Mouse (Mus musculus): ENCODE data around the gene Uba6. TPM values are rescaled to one million over a fixed set of nuclear protein-coding genes. Genes with fewer than 3 reads are reported as not detected.

The Uba6 gene
- polyA plus RNA-seq, 1 experiment from 2014 or later = 14.3 TPM

DNA sequence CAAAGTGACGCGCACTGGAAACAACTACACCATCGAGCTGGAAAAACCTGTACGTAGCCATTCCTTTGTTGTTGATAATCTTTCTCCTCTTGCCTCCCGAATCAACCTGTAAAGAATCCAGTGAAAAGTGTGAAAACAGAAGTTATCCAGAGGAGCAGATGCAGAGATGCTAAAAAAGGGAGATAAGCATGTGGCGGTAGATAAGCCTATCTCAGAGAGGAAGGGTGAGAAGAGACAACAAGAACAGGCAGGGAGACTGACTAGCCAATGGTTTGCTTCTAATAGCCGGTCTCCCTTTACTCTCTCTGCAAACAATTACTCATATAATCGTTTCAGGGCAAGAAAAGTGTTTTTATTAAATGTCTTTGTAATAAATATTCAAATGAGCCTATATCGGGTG is 77.8 kb downstream of the Uba6 start:
- H3K9ac ChIP-seq (ENCODE audit: low read depth, low read length) = no peak overlapping the region
- no peak overlapping the region for H3K4me3 ChIP-seq (ENCODE audit: low read depth, low read length)
- 0 out of 2 replicates have a peak, but pooled peaks cover 2% of the 10 kb centered on the region for H3K4me1 ChIP-seq (ENCODE audit: control insufficient read depth, insufficient read depth, low read length)
- H3K4me2 ChIP-seq = no peak overlapping the region
- H3K36me3 ChIP-seq (ENCODE audit: control insufficient read depth, insufficient read depth, low read length) = no peaks in the 10 kb centered on the region
- no peaks in the 10 kb centered on the region for H3K27me3 ChIP-seq (ENCODE audit: control insufficient read depth, insufficient read depth, low read length)
- WGBS (ENCODE audit: insufficient replicate concordance) = 33% methylated on average over 9 of the region's 9 CpGs
- no peak overlapping the region for H3K27ac ChIP-seq (ENCODE audit: low read depth, low read length)
- ATAC-seq (replicated peaks; ENCODE audit: insufficient number of reproducible peaks, low FRiP score, low TSS enrichment) = no peak
- H3K9me3 ChIP-seq (replicated peaks; ENCODE audit: control insufficient read depth, low read length) = no peaks in the 10 kb centered on the region

DNA sequence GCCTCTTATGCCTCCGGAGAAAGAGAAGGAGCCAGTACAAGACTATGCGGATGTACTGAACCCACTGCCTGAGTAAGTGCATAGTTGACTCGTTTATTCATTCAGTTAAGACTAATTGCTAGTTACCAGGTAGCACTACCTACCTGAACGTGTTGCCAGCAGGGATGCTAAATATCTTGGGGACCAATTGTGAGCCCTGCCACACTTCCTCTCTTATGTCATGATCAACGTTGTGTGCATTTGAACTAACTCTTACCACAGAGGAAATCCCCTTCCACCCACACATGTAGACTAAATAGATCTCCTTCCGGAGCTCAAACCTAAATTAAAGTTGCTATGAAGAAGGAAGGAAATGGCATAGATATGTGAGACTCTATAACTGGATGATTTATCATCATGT is 85.9 kb downstream of the Uba6 start:
- Histone ChIP-seq H3K9me3 (replicated peaks; ENCODE audit: control insufficient read depth, low read length) (no peaks in the 10 kb centered on the region), H3K4me2 (no peak overlapping the region), H3K4me1 (ENCODE audit: control insufficient read depth, insufficient read depth, low read length) (no peaks in the 10 kb centered on the region), H3K4me3 (ENCODE audit: low read depth, low read length) (no peak overlapping the region), H3K9ac (ENCODE audit: low read depth, low read length) (no peak overlapping the region), H3K36me3 (ENCODE audit: control insufficient read depth, insufficient read depth, low read length) (no peaks in the 10 kb centered on the region), H3K27ac (ENCODE audit: low read depth, low read length) (no peak overlapping the region), H3K27me3 (ENCODE audit: control insufficient read depth, insufficient read depth, low read length) (no peaks in the 10 kb centered on the region)
- no peak for ATAC-seq (replicated peaks; ENCODE audit: insufficient number of reproducible peaks, low FRiP score, low TSS enrichment)
- 70% methylated on average over 6 of the region's 6 CpGs for WGBS (ENCODE audit: insufficient replicate concordance)

DNA sequence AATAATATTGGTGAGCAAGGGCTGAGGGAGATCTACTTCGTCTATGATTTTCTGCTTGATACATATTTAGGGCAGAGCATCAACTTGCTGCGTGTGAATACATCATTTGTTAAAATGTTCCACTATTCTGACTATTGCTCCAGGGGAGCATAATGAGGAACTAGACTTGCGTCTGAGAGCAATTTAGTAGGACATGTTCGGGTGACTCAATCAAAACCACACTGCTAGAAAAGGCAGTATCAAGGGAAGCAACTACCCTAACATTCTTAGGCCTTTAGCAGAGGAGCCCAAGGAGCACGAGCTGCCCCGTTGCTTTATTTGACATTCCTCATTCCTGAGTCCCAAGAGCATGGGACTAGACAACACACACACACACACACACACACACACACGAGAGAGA is 87.6 kb downstream of the Uba6 start:
- no peaks in the 10 kb centered on the region for H3K4me1 ChIP-seq (ENCODE audit: control insufficient read depth, insufficient read depth, low read length)
- ATAC-seq (replicated peaks; ENCODE audit: insufficient number of reproducible peaks, low FRiP score, low TSS enrichment) = no peak
- no peak overlapping the region for H3K9ac ChIP-seq (ENCODE audit: low read depth, low read length)
- no peaks in the 10 kb centered on the region for H3K27me3 ChIP-seq (ENCODE audit: control insufficient read depth, insufficient read depth, low read length)
- H3K4me2 ChIP-seq = no peak overlapping the region
- H3K9me3 ChIP-seq (replicated peaks; ENCODE audit: control insufficient read depth, low read length) = no peaks in the 10 kb centered on the region
- 78% methylated on average over 7 of the region's 7 CpGs for WGBS (ENCODE audit: insufficient replicate concordance)
- H3K27ac ChIP-seq (ENCODE audit: low read depth, low read length) = no peak overlapping the region
- no peak overlapping the region for H3K4me3 ChIP-seq (ENCODE audit: low read depth, low read length)
- no peaks in the 10 kb centered on the region for H3K36me3 ChIP-seq (ENCODE audit: control insufficient read depth, insufficient read depth, low read length)

- no peak overlapping the region for H3K4me3 ChIP-seq (ENCODE audit: low read depth, low read length)
- WGBS (ENCODE audit: insufficient replicate concordance) = 80% methylated on average over 6 of the region's 6 CpGs
- ATAC-seq (replicated peaks; ENCODE audit: insufficient number of reproducible peaks, low FRiP score, low TSS enrichment) = no peak
- H3K9me3 ChIP-seq (replicated peaks; ENCODE audit: control insufficient read depth, low read length) = no peaks in the 10 kb centered on the region
- no peak overlapping the region for H3K9ac ChIP-seq (ENCODE audit: low read depth, low read length)
- no peaks in the 10 kb centered on the region for H3K4me1 ChIP-seq (ENCODE audit: control insufficient read depth, insufficient read depth, low read length)
- H3K27ac ChIP-seq (ENCODE audit: low read depth, low read length) = no peak overlapping the region
- H3K4me2 ChIP-seq = no peak overlapping the region
- H3K36me3 ChIP-seq (ENCODE audit: control insufficient read depth, insufficient read depth, low read length) = no peaks in the 10 kb centered on the region
- no peaks in the 10 kb centered on the region for H3K27me3 ChIP-seq (ENCODE audit: control insufficient read depth, insufficient read depth, low read length)
Observed at GRCm38 (mm10) chr5:86083987-86084386, 88.6 kb downstream of the Uba6 start.

GRCm38 (mm10) chr5:86078720-86079334 is 93.8 kb downstream of the Uba6 start:
- no peak for ATAC-seq (replicated peaks; ENCODE audit: insufficient number of reproducible peaks, low FRiP score, low TSS enrichment)
- no peak overlapping the region for H3K4me2 ChIP-seq
- no peaks in the 10 kb centered on the region for H3K4me1 ChIP-seq (ENCODE audit: control insufficient read depth, insufficient read depth, low read length)
- no peaks in the 10 kb centered on the region for H3K9me3 ChIP-seq (replicated peaks; ENCODE audit: control insufficient read depth, low read length)
- 74% methylated on average over 3 of the region's 3 CpGs for WGBS (ENCODE audit: insufficient replicate concordance)
- no peak overlapping the region for H3K4me3 ChIP-seq (ENCODE audit: low read depth, low read length)
- no peaks in the 10 kb centered on the region for H3K27me3 ChIP-seq (ENCODE audit: control insufficient read depth, insufficient read depth, low read length)
- H3K27ac ChIP-seq (ENCODE audit: low read depth, low read length) = no peak overlapping the region
- no peaks in the 10 kb centered on the region for H3K36me3 ChIP-seq (ENCODE audit: control insufficient read depth, insufficient read depth, low read length)
- H3K9ac ChIP-seq (ENCODE audit: low read depth, low read length) = no peak overlapping the region

DNA sequence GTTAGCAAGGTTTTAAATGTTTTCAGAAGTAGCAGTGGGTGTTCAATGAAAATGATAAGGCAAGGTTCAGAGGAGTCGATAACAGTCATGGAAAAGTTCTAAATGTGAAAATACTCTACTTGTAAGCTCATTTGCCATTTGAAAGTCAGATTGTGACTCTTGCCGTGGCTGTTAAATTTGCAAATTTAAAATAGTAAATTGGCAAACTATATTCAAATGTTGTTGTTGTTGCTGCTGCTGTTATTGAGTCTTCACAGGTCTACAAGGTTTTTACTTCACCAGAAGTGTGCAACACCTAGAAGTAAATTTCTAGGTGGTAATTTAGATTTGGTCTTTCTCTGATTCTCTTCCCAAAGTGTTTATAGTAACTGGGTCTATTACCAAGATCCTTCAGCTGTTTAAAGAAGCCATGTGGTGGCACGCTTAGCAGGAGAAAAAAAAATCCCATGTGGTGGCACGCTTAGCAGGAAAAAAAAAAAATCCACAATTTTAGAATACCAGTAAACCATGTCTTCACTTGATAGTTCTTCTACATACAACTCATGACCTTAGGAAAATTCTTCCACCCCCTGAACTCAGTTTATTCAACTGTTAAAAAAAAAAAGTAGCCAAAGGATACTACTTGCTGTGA is 99.7 kb downstream of the Uba6 start:
- H3K27ac ChIP-seq (ENCODE audit: low read depth, low read length) = no peak overlapping the region
- no peaks in the 10 kb centered on the region for H3K4me1 ChIP-seq (ENCODE audit: control insufficient read depth, insufficient read depth, low read length)
- no peak overlapping the region for H3K4me2 ChIP-seq
- no peak overlapping the region for H3K9ac ChIP-seq (ENCODE audit: low read depth, low read length)
- no peak overlapping the region for H3K4me3 ChIP-seq (ENCODE audit: low read depth, low read length)
- H3K36me3 ChIP-seq (ENCODE audit: control insufficient read depth, insufficient read depth, low read length) = no peaks in the 10 kb centered on the region
- ATAC-seq (replicated peaks; ENCODE audit: insufficient number of reproducible peaks, low FRiP score, low TSS enrichment) = no peak
- WGBS (ENCODE audit: insufficient replicate concordance) = 75% methylated on average over 4 of the region's 4 CpGs
- H3K27me3 ChIP-seq (ENCODE audit: control insufficient read depth, insufficient read depth, low read length) = no peaks in the 10 kb centered on the region
- no peaks in the 10 kb centered on the region for H3K9me3 ChIP-seq (replicated peaks; ENCODE audit: control insufficient read depth, low read length)

DNA sequence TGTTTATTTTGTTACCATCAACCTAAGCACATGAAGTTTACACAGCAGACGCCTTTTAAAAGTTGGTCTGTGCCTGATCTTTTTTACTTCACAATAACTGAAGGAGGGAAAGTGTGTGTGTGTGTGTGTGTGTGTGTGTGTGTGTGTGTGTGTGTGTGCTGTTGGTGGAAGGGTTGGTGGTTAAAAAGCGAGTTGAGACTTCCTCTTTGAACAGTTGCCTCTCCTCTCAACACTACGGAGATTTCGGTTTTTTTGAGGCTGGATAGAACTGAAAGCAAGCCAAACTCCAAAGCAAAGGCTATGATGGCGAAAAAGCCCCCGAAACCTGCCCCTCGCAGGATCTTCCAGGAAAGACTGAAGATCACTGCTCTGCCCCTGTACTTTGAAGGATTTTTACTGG is 101.1 kb downstream of the Uba6 start, which contains the start of gene Stap1:
Gene Stap1, plus strand, starts transcription at position 209 of the 400 bp plus-strand sequence.
- WGBS (ENCODE audit: insufficient replicate concordance) = 62% methylated on average over 7 of the region's 7 CpGs
- Histone ChIP-seq H3K36me3 (ENCODE audit: control insufficient read depth, insufficient read depth, low read length) (no peaks in the 10 kb centered on the region), H3K4me1 (ENCODE audit: control insufficient read depth, insufficient read depth, low read length) (no peaks in the 10 kb centered on the region), H3K9me3 (replicated peaks; ENCODE audit: control insufficient read depth, low read length) (no peaks in the 10 kb centered on the region), H3K27ac (ENCODE audit: low read depth, low read length) (no peak within 1 kb of the TSS), H3K27me3 (ENCODE audit: control insufficient read depth, insufficient read depth, low read length) (no peaks in the 10 kb centered on the region), H3K4me3 (ENCODE audit: low read depth, low read length) (no peak within 1 kb of the TSS), H3K4me2 (no peak within 1 kb of the TSS), H3K9ac (ENCODE audit: low read depth, low read length) (no peak within 1 kb of the TSS)
- ATAC-seq (replicated peaks; ENCODE audit: insufficient number of reproducible peaks, low FRiP score, low TSS enrichment) = no peak

DNA sequence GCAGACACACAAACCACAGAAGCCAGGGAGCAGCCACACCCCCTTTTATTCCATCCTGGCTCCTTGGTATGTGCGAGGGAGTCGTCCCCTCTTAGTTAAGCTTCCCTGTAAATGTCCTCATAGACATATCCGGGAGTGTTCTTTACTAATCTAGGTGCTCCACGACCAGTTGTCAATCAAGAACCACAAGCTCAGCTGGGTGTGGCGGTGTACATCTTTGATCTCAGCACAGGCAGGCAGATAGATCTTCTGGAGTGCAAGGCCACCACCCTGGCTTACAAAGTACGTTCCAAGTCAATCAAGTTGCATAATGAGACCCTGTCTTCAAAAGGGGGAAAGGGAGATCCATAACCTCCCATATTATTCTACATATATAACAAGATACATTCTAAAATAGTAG is 103.5 kb downstream of the Uba6 start:
- 63% methylated on average over 6 of the region's 6 CpGs for WGBS (ENCODE audit: insufficient replicate concordance)
- peaks cover 3% of the 10 kb centered on the region; the same call in 1 of the 2 replicates for H3K4me1 ChIP-seq (ENCODE audit: control insufficient read depth, insufficient read depth, low read length)

GRCm38 (mm10) chr5:86068451-86068850 is 104.2 kb downstream of the Uba6 start:
- no peak overlapping the region for H3K4me3 ChIP-seq (ENCODE audit: low read depth, low read length)
- no peaks in the 10 kb centered on the region for H3K36me3 ChIP-seq (ENCODE audit: control insufficient read depth, insufficient read depth, low read length)
- ATAC-seq (replicated peaks; ENCODE audit: insufficient number of reproducible peaks, low FRiP score, low TSS enrichment) = no peak
- no peak overlapping the region for H3K9ac ChIP-seq (ENCODE audit: low read depth, low read length)
- peaks cover 5% of the 10 kb centered on the region; the same call in 1 of the 2 replicates for H3K4me1 ChIP-seq (ENCODE audit: control insufficient read depth, insufficient read depth, low read length)
- H3K4me2 ChIP-seq = no peak overlapping the region
- H3K9me3 ChIP-seq (replicated peaks; ENCODE audit: control insufficient read depth, low read length) = no peaks in the 10 kb centered on the region
- no peak overlapping the region for H3K27ac ChIP-seq (ENCODE audit: low read depth, low read length)
- H3K27me3 ChIP-seq (ENCODE audit: control insufficient read depth, insufficient read depth, low read length) = no peaks in the 10 kb centered on the region
- 57% methylated on average over 3 of the region's 3 CpGs for WGBS (ENCODE audit: insufficient replicate concordance)

More for the DNA sequence above, 103.5 kb downstream of the Uba6 start:
- no peaks in the 10 kb centered on the region for H3K27me3 ChIP-seq (ENCODE audit: control insufficient read depth, insufficient read depth, low read length)
- no peak overlapping the region for H3K27ac ChIP-seq (ENCODE audit: low read depth, low read length)
- H3K36me3 ChIP-seq (ENCODE audit: control insufficient read depth, insufficient read depth, low read length) = no peaks in the 10 kb centered on the region
- H3K9ac ChIP-seq (ENCODE audit: low read depth, low read length) = no peak overlapping the region
- no peak for ATAC-seq (replicated peaks; ENCODE audit: insufficient number of reproducible peaks, low FRiP score, low TSS enrichment)
- H3K4me3 ChIP-seq (ENCODE audit: low read depth, low read length) = no peak overlapping the region
- H3K9me3 ChIP-seq (replicated peaks; ENCODE audit: control insufficient read depth, low read length) = no peaks in the 10 kb centered on the region
- no peak overlapping the region for H3K4me2 ChIP-seq

Data from heart, embryonic 11.5 days (tissue).